Mouse (Mus musculus) heart, adult 2 months (tissue): Measurements from ENCODE around the gene Ccdc32.

Experiments
- CTCF ChIP-seq: fragments of 200-600 bp; IDR thresholded peaks from 2 replicates; pipeline ENCODE4 v1.8.1; 2022; ENCODE audit warnings: antibody characterized with exemption, mild to moderate bottlenecking, moderate library complexity
- POLR2A ChIP-seq: fragments of 200-500 bp; IDR thresholded peaks from 2 replicates; pipeline ENCODE4 v1.6.1; 2011; ENCODE audit warnings: mild to moderate bottlenecking, low read depth, low read length, control low read depth; ENCODE audit not compliant: insufficient read depth

DNA sequence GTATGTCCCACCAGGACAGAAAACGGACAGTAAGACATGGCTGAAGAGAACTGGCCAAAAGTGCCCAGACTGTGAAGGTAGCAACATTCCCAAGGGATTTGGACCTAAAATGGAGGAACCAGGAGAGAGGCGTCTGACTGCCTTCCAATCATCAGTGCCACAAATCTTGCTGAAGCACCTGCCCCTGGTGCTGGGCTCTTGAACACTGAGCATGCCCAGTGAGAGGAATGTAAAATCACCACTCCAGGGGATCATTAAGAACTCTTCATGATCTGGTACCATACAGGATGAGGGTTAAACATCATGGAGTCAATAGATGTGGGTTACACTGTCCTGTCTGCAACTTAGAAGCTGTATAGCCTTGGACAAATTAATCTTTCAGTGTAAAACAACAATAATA is 16.0 kb upstream of the Ccdc32 start:
- no peak for TF ChIP-seq POLR2A
- TF ChIP-seq CTCF: no peak
